Mouse (Mus musculus) embryonic stem cell, embryonic (primary cell): ENCODE measurements around the gene Mapk10.

Experiments used
- CTCF ChIA-PET, 4 experiments: fragments of 300-600 bp in 2 of 4; fragments of 350-600 bp in 2 of 4; sonication (Branson Sonifier 250); formaldehyde crosslinking; loops; one replicate each; lab custom pipeline; 2022; ENCODE audit warnings: inconsistent platforms in 2 of 4; lab: Charles Lee
- POLR2A ChIA-PET, 4 experiments: fragments of 300-600 bp in 2 of 4; fragments of 350-600 bp in 2 of 4; sonication (Branson Sonifier 250); formaldehyde crosslinking; loops; one replicate each; lab custom pipeline; 2022; ENCODE audit warnings: antibody characterized with exemption in 4 of 4, inconsistent platforms in 1 of 4; lab: Charles Lee

Gene Mapk10

GRCm38 (mm10) chr5:103102176-103102575 lies 109.0 kb downstream of the Mapk10 start:
- ChIA-PET CTCF (no interaction called here), POLR2A (no interaction called here)

- POLR2A ChIA-PET: no interaction called here
- CTCF ChIA-PET: no interaction called here
Measured at GRCm38 (mm10) chr5:103094166-103094565, 117.0 kb downstream of the Mapk10 start.

- ChIA-PET POLR2A (no interaction called here), CTCF (no interaction called here)
Measured at GRCm38 (mm10) chr5:103085844-103086243, 125.3 kb downstream of the Mapk10 start.

- CTCF ChIA-PET: interaction anchor here in 1 of 4 experiments (0.6 kb wide), 1 partner anchor 1310 kb away, joined by 3 read pairs; no protein-coding TSS in a partner anchor
- POLR2A ChIA-PET: no interaction called here
Measured at GRCm38 (mm10) chr5:103075451-103075850, 135.7 kb downstream of the Mapk10 start.

GRCm38 (mm10) chr5:103072200-103072825 lies 138.8 kb downstream of the Mapk10 start:
- CTCF ChIA-PET: interaction anchor here in 1 of 4 experiments (0.8 kb wide), 1 partner anchor 369 kb away, joined by 10 read pairs; no protein-coding TSS in a partner anchor
- POLR2A ChIA-PET: interaction anchor here in 2 of 4 experiments (0.6 to 0.7 kb wide), 2 partner anchors 210 to 482 kb away, joined by 3 read pairs; no protein-coding TSS in a partner anchor

GRCm38 (mm10) chr5:103071006-103071612 lies 140.0 kb downstream of the Mapk10 start:
- POLR2A ChIA-PET: interaction anchor here in 1 of 4 experiments (0.9 kb wide), 1 partner anchor 516 kb away, joined by 3 read pairs; no protein-coding TSS in a partner anchor
- CTCF ChIA-PET: no interaction called here

GRCm38 (mm10) chr5:103050319-103050916 lies 160.7 kb downstream of the Mapk10 start:
- CTCF ChIA-PET: no interaction called here

GRCm38 (mm10) chr5:103048011-103048410 lies 163.1 kb downstream of the Mapk10 start:
- ChIA-PET POLR2A (interaction anchor here in 1 of 4 experiments (0.9 kb wide), 1 partner anchor 19 kb away, joined by 3 read pairs; no protein-coding TSS in a partner anchor), CTCF (no interaction called here)

More at GRCm38 (mm10) chr5:103050319-103050916, 160.7 kb downstream of the Mapk10 start:
- POLR2A ChIA-PET: interaction anchor here in 1 of 4 experiments (1.3 kb wide), 1 partner anchor 104 kb away, joined by 3 read pairs; no protein-coding TSS in a partner anchor

- POLR2A ChIA-PET: no interaction called here
- CTCF ChIA-PET: no interaction called here
Measured at GRCm38 (mm10) chr5:103037752-103038151, 173.4 kb downstream of the Mapk10 start.

- ChIA-PET CTCF (interaction anchor here in 1 of 4 experiments (0.5 kb wide), 1 partner anchor 161 kb away, joined by 3 read pairs; no protein-coding TSS in a partner anchor), POLR2A (interaction anchor here in 1 of 4 experiments (1.3 kb wide), 1 partner anchor 19 kb away, joined by 3 read pairs; no protein-coding TSS in a partner anchor)
Measured at GRCm38 (mm10) chr5:103028940-103029621, 182.1 kb downstream of the Mapk10 start.

- CTCF ChIA-PET: no interaction called here
- POLR2A ChIA-PET: interaction anchor here in 1 of 4 experiments (0.6 kb wide), 1 partner anchor 417 kb away, joined by 4 read pairs; no protein-coding TSS in a partner anchor
Measured at GRCm38 (mm10) chr5:103022504-103023172, 188.5 kb downstream of the Mapk10 start.

- CTCF ChIA-PET: interaction anchor here in 1 of 4 experiments (0.5 kb wide), 1 partner anchor 667 kb away, joined by 3 read pairs; no protein-coding TSS in a partner anchor
- POLR2A ChIA-PET: interaction anchor here in 1 of 4 experiments (0.5 kb wide), 1 partner anchor 21 kb away, joined by 3 read pairs; no protein-coding TSS in a partner anchor
Measured at GRCm38 (mm10) chr5:103021479-103021878, 189.7 kb downstream of the Mapk10 start.

- ChIA-PET CTCF (no interaction called here), POLR2A (interaction anchor here in 1 of 4 experiments (0.5 kb wide), 1 partner anchor 20 kb away, joined by 3 read pairs; no protein-coding TSS in a partner anchor)
Measured at GRCm38 (mm10) chr5:103020954-103021353, 190.2 kb downstream of the Mapk10 start.

GRCm38 (mm10) chr5:103020127-103020526 lies 191.0 kb downstream of the Mapk10 start:
- CTCF ChIA-PET: no interaction called here
- POLR2A ChIA-PET: interaction anchor here in 1 of 4 experiments (0.6 kb wide), 1 partner anchor 19 kb away, joined by 6 read pairs; no protein-coding TSS in a partner anchor

- ChIA-PET POLR2A (no interaction called here), CTCF (no interaction called here)
Measured at GRCm38 (mm10) chr5:103017637-103018036, 193.5 kb downstream of the Mapk10 start.

- CTCF ChIA-PET: no interaction called here
- POLR2A ChIA-PET: no interaction called here
Measured at GRCm38 (mm10) chr5:103014309-103014708, 196.8 kb downstream of the Mapk10 start.

GRCm38 (mm10) chr5:103008894-103009293 lies 202.2 kb downstream of the Mapk10 start:
- POLR2A ChIA-PET: no interaction called here
- CTCF ChIA-PET: no interaction called here

GRCm38 (mm10) chr5:103002116-103002515 lies 209.0 kb downstream of the Mapk10 start:
- POLR2A ChIA-PET: no interaction called here
- CTCF ChIA-PET: no interaction called here
